Mouse (Mus musculus): ENCODE results near the gene Poln.

Poln gene

DNA sequence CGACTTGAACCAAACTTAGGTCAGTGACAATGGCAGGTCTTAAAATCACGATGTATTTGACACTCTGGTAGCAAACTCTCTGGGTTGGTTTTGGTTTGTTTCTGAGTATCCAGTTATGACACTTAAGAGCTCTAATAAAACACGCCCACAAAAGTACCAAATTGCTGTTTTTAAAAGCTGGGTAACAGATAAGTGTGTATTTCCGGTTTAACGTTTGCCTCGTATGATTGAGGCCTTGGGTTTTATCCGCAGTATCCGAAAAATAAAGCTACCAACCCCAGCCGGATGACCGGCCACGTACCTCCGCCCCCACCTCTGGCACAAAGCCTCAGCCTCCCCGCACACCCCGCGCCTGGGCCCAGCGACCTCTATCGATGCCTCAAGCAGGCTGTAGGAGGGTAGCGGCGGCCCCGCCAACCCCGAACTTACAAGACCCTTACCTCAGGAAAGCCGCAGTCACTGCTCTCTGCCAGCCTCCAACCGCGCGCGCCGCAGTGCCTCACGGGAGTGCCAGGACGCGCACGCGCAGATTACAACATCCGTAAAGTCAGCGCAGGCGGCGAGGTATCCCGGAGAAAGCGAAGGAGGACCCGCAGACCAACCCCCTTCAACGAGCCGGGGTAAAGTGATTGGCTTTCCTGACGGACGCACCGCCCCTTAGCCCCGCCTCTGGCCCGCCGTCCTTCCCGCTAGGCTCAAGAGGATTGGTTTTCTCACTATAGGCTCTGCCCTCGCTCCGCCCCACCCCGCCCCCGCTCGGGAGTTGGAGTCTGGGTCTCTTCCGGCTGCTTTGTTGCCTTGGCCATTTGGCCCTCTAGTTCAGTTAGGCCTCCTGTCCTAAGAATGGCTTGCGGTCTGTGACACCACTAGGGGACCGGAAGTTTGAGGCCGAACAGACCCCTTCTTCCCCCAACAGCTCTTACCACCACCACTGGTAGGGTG lies at the start of gene Poln, which contains the start of gene Haus3:
TSS of gene Poln (minus strand) at position 499 of the 942 bp plus-strand sequence.
TSS of gene Haus3 (minus strand) at position 578 of the 942 bp plus-strand sequence.
- peak; percentile 97 for DNase-seq

GRCm38 (mm10) chr5:34218672-34219071 lies 49.4 kb upstream of the Poln start:
- DNase-seq: no peak

DNA sequence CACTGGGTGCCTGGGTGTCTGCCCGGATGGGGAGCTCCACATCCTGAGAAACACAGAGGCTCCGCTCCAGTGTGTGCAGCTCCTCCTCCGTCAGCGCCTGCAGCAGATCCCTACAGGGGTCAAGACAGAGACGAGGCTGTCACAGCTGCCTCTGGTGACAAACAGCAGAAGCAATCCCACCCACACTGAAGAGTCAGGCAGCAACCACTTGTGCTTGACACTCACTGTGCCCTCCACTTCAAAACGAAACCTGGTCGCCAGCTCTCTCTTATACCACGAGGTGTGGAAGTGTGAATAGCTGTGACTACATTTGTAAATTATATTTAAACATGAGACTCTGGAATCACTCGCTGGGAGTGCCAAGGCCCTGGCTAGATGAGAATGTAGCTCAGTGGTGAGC lies 48.5 kb upstream of the Poln start:
- no peak for DNase-seq

- DNase-seq: no peak
These were observed 46.8 kb upstream of the Poln start for GRCm38 (mm10) chr5:34216025-34216424.

GRCm38 (mm10) chr5:34213659-34214058 lies 44.4 kb upstream of the Poln start:
- no peak for DNase-seq

GRCm38 (mm10) chr5:34210279-34210678 lies 41.0 kb upstream of the Poln start:
- peak; percentile 82 for DNase-seq

DNA sequence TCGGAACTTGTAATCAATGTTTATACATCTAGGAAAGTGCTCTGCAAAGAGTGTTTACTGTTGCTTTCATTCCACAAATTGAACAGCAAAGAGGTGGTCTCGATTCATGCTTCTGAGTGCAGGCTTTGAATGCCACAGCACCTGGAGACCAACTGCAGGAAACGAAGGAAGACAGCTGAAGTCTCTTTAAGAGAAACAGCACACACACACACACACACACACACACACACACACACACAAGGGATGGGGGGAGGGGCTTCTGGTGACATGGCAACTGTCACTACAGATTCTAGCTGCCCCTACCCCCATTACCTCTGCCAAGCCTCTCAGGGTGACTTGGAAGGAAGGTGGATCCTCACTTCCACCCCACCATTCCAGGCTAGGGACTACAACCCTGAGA lies 38.3 kb upstream of the Poln start:
- DNase-seq: no peak

GRCm38 (mm10) chr5:34205788-34206187 lies 36.5 kb upstream of the Poln start:
- no peak for DNase-seq

GRCm38 (mm10) chr5:34204911-34205310 lies 35.7 kb upstream of the Poln start:
- no peak for DNase-seq

GRCm38 (mm10) chr5:34202006-34202405 lies 32.8 kb upstream of the Poln start:
- DNase-seq: no peak

GRCm38 (mm10) chr5:34201396-34201795 lies 32.1 kb upstream of the Poln start:
- no peak for DNase-seq

- DNase-seq: no peak
These were observed 29.4 kb upstream of the Poln start for GRCm38 (mm10) chr5:34198615-34199014.

GRCm38 (mm10) chr5:34197243-34197642 lies 28.0 kb upstream of the Poln start:
- no peak for DNase-seq

- DNase-seq: no peak
These were observed 27.2 kb upstream of the Poln start for GRCm38 (mm10) chr5:34196423-34196822.

GRCm38 (mm10) chr5:34195786-34196185 lies 26.5 kb upstream of the Poln start:
- DNase-seq: no peak

DNA sequence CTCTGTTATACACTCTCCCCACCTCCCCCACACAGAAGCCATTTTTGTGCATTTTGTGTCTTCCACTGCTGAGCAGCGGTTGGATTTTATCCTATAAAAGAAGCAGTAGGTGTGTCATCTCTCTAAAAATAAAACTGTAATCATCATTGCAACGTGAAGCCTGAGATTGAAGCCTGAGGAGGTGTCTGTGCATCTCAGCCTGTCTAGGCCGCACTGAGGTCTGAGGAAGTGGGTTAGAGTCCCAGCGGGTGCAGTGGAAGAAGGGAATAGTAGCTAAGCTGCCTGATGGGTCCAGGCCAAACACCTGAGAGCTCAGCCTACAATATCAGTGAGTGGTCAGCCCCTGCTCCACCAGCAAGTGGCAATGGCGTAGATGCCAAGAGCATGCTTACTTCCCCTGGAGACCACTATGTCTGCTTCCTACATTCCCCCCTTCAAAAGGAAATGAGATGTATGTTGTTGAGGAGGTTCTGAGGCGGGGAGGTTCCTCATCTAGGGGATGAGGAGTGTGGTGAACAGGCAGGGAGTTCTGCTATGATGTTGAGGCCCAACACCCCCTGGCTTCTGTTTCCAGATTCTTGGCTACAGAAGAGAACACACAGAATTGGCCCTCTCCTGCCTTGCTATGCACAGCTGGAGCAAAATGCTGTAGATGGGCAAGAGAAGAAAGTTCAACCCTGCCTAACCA lies 25.9 kb upstream of the Poln start:
- DNase-seq: no peak

DNA sequence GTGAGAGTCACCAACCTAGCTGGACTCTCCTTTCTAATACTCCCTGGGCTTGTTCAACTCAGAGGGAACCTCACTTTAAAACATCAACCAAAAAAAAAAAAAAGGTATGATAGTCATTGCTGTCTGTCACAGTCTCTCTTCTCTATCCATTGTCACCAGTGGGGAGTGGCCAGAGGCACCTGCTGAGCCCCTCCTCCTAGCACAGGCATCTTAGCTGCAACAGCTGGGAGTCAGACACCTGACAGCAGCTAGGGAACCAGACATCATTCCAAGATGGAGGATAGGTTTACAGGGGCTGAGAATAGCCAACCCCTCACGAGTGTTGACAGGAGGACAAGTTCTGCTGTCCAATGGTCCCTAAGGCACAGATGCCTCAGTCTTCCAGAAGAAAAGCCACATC lies 25.2 kb upstream of the Poln start:
- DNase-seq: no peak

DNA sequence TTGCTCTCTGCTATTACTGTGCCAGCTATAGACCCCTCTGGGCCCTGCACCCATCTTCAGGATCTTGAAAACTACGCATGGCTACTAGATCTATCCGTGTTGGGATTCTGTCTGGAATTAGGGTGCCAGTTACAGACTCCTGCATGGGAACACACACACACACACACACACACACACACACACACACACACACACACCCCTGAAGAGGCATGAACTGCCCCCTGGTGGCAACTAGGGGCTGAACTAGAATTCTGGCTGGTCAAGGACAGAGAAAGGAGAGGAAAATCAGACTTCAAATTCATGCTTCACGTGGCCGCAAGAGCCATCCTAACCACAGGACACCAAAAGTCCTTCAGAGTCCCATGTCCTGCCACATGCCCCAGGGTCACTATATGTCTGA lies 22.6 kb upstream of the Poln start:
- DNase-seq: peak; percentile 66

DNA sequence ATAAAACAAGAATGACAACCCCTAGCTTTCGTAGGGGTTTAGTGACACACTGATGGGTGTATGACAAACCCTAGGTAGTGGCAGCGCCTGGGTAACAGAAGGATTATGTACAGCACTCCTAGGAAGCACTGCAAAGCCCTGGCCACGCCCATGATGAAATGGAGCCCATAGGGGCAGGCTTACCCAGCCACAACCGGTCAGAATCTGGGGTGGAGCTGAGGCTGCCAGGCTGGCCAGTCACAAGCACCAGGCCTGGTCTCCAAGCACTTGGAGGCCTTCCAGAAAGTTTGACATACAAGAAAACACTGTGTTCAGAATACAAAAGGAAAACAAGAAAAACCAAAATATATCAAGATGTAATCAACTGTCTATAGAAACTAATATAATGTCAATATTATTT lies 21.8 kb upstream of the Poln start:
- peak; percentile 75 for DNase-seq

DNA sequence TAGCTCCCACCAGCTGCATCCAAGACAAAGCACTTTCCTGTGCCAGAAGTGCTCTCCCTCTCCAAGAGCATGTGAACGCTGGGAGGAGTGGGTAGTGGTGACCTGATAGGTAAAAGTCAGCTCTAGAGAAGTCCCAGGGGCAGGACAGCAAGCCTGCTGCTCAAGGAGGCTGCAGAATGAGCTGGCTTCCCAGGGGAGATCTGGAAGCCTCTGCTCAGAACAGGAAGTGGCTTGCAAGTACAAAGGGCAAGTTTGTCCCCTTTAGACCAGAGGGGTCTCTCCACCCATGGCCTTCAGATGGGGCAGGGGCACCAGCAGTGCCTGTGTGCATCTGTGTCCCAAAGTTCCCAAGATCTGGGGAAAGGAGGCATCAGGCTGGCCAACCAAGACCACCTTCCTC lies 20.3 kb upstream of the Poln start:
- DNase-seq: no peak

DNA sequence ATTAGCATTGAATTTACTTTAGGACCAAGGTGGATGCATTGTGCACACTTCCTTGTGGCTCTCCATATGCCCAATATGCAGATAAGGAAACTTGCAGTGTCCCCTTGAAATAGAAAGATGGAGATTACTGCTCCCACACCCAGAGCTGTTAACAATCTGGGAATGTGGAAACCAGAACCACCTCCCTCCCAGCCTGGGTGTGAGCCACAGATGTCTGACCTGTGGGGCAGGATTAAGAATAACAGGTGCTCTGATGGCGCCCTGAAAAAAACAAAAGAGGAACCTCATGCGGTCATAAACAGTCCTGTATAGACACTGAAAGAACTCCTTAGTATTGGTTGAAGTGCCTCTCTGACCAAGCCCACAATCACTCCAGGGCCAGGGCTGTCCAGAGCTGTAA lies 19.6 kb upstream of the Poln start:
- DNase-seq: no peak

- DNase-seq: peak; percentile 99
These were observed 18.5 kb upstream of the Poln start, which contains the start of gene Mxd4 for GRCm38 (mm10) chr5:34187601-34188316. TSS of gene Mxd4 (minus strand) at chr5:34187720.

DNA sequence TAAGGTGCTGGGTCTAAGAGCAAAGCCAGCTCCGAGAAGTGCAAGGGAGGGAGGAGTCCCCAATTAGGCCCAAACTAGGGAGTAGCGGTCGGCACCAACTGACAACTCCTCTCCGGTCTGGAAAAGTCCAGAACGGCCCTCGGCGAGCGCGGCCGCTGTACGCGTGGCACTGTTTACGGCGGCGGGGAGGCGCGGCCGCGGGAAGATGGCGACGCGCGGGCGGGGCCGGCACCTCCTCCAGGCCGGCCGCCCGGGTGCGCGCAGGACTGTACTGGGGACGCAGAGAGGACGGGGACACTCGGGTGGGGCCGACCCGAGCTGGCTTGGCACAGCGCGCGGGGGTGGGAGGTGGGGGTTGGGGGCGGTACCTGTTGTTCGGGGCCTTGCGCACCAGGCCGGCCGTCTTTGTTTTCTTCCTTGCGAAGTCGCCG lies 17.7 kb upstream of the Poln start:
- DNase-seq: peak; percentile 74
